Mouse (Mus musculus) embryonic facial prominence, embryonic 13.5 days (tissue): ENCODE data around the gene St6galnac3. TPM values are rescaled to one million over a fixed set of nuclear protein-coding genes. Genes with fewer than 3 reads are reported as not detected.

Experiments
- ATAC-seq: fragments of 200-750 bp; cut with Nextera tagmentation; 2 replicates; pipeline ENCODE4 v1.8.0; 2017; ENCODE audit warnings: low read depth; ENCODE audit not compliant: insufficient number of reproducible peaks, insufficient read depth, low FRiP score, low TSS enrichment
- H3K27ac ChIP-seq: fragments of 300-500 bp; sonication (generic); 2 replicates; pipeline ENCODE4 v1.5.1; 2015; ENCODE audit warnings: moderate library complexity, mild to moderate bottlenecking, inconsistent platforms
- H3K27me3 ChIP-seq: fragments of 300-500 bp; sonication (generic); 2 replicates; pipeline ENCODE4 v1.6.1; 2015; ENCODE audit warnings: mild to moderate bottlenecking, inconsistent platforms
- H3K36me3 ChIP-seq: fragments of 300-500 bp; sonication (generic); 2 replicates; pipeline ENCODE4 v1.6.1; 2015; ENCODE audit warnings: mild to moderate bottlenecking, inconsistent platforms
- H3K4me1 ChIP-seq: fragments of 300-500 bp; sonication (generic); 2 replicates; pipeline ENCODE4 v1.6.1; 2015; ENCODE audit warnings: inconsistent platforms
- H3K4me2 ChIP-seq: fragments of 300-500 bp; sonication (generic); 2 replicates; pipeline ENCODE4 v1.6.1; 2015; ENCODE audit warnings: moderate library complexity, mild to moderate bottlenecking, inconsistent platforms
- H3K4me3 ChIP-seq: fragments of 300-500 bp; sonication (generic); 2 replicates; pipeline ENCODE4 v1.5.1; 2015; ENCODE audit warnings: mild to moderate bottlenecking, inconsistent platforms
- H3K9ac ChIP-seq: fragments of 300-500 bp; sonication (generic); 2 replicates; pipeline ENCODE4 v1.6.1; 2015; ENCODE audit warnings: mild to moderate bottlenecking, inconsistent platforms
- H3K9me3 ChIP-seq: fragments of 300-500 bp; sonication (generic); 2 replicates; pipeline ENCODE4 v1.6.1; 2016; ENCODE audit warnings: inconsistent platforms
- WGBS: fragments of 180-500 bp; shearing (Covaris S2); methylation state at CpG from one replicate; pipeline ENCODE4 v1.1.7; 2015; ENCODE audit warnings: mixed read lengths; 5-methylcytosine and 5-hydroxymethylcytosine counted together
- polyA plus RNA-seq: library from polyadenylated mRNA; unstranded; fragments of >200 nt; fragmentation: Nextera tagmentation; extraction: Ambion mirVana; gene quantifications from 2 replicates; pipeline ENCODE4 v1.2.1, GENCODE M21; 2015

St6galnac3 gene
- polyA plus RNA-seq, 1 experiment from 2014 or later = 60.3 TPM

DNA sequence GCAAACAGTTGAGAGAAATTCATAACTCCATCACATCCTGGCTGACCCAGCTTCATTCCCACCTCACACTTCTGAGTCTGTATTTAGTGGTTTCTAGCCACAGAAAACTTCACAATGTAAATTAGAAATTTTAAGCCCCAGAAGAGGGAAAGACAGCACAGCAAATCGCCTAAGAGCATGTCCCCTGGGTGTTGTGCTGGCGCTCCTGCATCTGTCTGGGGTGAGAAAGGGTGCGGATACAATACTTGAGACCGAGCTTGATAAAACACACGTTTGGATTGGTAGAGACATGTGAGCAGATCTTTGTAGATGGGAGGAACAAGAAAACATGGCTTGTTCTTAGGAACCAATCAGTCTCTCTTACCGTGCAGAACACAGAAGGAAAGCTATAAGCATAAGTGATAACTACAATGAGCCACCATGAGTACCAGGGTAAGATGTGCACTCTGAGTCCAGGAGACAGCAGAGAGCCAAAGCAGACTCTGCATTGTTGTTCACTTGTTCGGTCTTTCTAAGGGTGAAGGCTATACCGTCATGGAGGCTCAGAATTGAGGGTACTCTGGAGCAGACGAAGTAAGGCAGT lies 214.8 kb downstream of the St6galnac3 start:
- Histone ChIP-seq H3K9me3 (no peaks in the 10 kb centered on the region), H3K36me3 (peaks cover 9% of the 10 kb centered on the region; the same call in 1 of the 2 replicates), H3K4me3 (no peak overlapping the region), H3K9ac (no peak overlapping the region), H3K4me1 (peaks cover 39% of the 10 kb centered on the region), H3K27me3 (no peaks in the 10 kb centered on the region), H3K27ac (no peak overlapping the region), H3K4me2 (no peak overlapping the region)
- no peak for ATAC-seq
- 85% methylated on average over 9 of the region's 9 CpGs for WGBS

DNA sequence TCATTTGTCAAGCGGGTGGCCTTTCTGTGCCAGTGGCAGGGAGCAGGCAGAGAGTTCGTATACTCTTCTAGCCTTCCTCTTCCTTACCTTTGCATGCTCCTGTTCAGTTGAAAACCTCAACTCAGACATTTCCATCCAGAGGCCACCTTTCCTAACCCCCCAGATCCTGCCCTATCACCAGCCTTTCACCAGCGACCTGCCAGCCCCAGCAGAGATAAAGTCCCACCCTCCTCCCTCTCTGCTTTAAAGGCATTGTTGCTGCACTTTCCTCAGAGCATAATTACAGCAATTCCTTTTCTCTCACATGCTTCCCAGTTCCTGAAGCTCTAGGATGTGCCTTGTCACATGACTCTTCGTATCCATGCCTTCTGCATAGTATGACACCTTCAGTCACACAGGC lies 215.3 kb downstream of the St6galnac3 start:
- ATAC-seq = no peak
- Histone ChIP-seq H3K4me3 (no peak overlapping the region), H3K9me3 (no peaks in the 10 kb centered on the region), H3K9ac (no peak overlapping the region), H3K4me2 (no peak overlapping the region), H3K36me3 (peaks cover 9% of the 10 kb centered on the region; the same call in 1 of the 2 replicates), H3K4me1 (peaks cover 39% of the 10 kb centered on the region), H3K27me3 (no peaks in the 10 kb centered on the region), H3K27ac (no peak overlapping the region)
- 72% methylated on average over 4 of the region's 4 CpGs for whole genome bisulfite sequencing

DNA sequence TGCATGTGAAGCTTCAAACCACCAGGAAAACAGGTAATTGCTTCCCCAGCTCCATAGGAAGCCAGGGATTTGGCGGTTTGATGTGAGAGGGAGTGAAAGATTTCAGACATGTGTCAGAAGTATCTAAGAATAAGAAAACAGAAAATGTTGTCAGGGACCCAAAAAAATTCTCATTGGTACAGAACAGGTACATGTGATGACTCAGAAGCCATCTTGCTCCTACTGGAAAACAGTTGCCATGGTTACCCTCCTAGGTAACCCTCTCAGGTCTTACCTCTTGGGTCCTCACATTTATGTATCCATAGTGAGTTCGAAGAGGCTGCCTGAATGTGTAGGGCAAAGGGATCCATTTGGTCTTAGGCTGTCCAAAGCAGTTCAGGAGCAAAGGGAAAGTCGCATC lies 215.9 kb downstream of the St6galnac3 start:
- H3K4me2 ChIP-seq = no peak overlapping the region
- no peaks in the 10 kb centered on the region for H3K27me3 ChIP-seq
- peaks cover 39% of the 10 kb centered on the region for H3K4me1 ChIP-seq
- H3K4me3 ChIP-seq = no peak overlapping the region
- peaks cover 9% of the 10 kb centered on the region; the same call in 1 of the 2 replicates for H3K36me3 ChIP-seq
- 92% methylated on average over 3 of the region's 3 CpGs for WGBS
- no peaks in the 10 kb centered on the region for H3K9me3 ChIP-seq
- no peak for ATAC-seq
- no peak overlapping the region for H3K9ac ChIP-seq
- no peak overlapping the region for H3K27ac ChIP-seq

DNA sequence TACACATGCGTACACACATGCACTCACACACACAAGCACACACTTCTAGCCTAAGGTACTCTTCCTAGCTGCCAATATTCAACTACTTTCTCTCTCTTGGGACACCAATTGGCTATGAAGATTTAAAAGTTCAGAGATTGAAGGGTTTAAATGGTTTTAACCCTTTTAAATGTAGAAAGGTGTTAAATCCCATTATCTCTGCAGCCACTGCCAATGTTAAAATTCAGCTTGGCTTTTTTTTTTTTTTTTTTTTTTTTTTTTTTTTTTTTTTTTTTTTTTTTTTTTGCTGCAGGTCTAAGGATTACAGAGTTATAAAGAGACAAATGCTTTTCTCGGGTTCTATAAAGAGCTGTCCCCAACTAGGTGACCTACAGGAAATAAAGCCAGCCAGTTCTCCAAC lies 216.4 kb downstream of the St6galnac3 start:
- Histone ChIP-seq H3K27me3 (no peaks in the 10 kb centered on the region), H3K27ac (no peak overlapping the region), H3K4me3 (no peak overlapping the region), H3K4me1 (peaks cover 35% of the 10 kb centered on the region), H3K36me3 (peaks cover 9% of the 10 kb centered on the region; the same call in 1 of the 2 replicates), H3K4me2 (no peak overlapping the region), H3K9me3 (no peaks in the 10 kb centered on the region), H3K9ac (no peak overlapping the region)
- WGBS = 88% methylated on average over 2 of the region's 2 CpGs
- ATAC-seq = no peak

DNA sequence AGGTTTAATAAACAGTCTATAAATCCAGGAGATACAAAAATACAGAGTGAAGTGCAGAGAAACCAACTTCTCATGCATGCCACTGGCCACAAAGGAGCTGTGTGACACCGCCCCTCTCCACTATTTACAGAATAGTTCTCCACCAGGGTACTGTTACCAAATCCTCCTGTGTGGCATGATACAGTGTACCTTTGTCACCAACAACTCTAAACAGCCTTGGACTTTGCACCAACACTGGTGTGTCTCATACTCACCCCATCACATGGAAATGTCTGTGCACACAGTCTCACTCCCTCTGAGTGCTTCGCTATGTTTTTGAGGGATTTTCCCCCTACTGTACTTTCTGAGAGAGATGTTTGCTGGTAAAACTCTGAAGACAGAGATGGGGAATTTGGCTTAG lies 217.4 kb downstream of the St6galnac3 start:
- H3K36me3 ChIP-seq = peaks cover 9% of the 10 kb centered on the region; the same call in 1 of the 2 replicates
- ATAC-seq = no peak
- H3K9ac ChIP-seq = no peak overlapping the region
- H3K27me3 ChIP-seq = no peaks in the 10 kb centered on the region
- peaks cover 27% of the 10 kb centered on the region for H3K4me1 ChIP-seq
- H3K4me2 ChIP-seq = no peak overlapping the region
- H3K4me3 ChIP-seq = no peak overlapping the region
- WGBS = 97% methylated on average over 2 of the region's 2 CpGs
- H3K27ac ChIP-seq = no peak overlapping the region
- H3K9me3 ChIP-seq = no peaks in the 10 kb centered on the region

DNA sequence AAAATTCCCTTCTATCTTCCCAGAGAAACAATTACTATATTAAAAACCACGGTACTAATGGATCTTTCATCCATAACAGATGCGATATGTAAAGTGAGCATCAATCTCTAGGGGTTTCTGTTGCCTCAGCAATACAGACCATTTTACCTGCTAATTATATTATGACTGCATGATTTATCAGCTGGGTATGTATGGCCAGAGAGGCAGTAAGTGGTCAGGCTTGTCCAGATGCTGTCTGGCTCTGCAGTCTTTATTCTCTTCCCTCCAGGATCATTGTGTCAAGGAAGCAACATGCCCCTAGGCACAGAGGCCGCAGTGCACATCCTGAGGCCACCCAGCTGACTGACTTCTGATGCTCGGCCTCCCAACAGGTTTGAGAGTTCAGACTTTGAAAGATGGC lies 222.5 kb downstream of the St6galnac3 start:
- 58% methylated on average over 4 of the region's 4 CpGs for WGBS
- Histone ChIP-seq H3K9me3 (no peaks in the 10 kb centered on the region), H3K4me2 (no peak overlapping the region), H3K27me3 (no peaks in the 10 kb centered on the region), H3K4me3 (no peak overlapping the region), H3K9ac (no peak overlapping the region), H3K27ac (no peak overlapping the region), H3K4me1 (no peaks in the 10 kb centered on the region), H3K36me3 (peaks cover 9% of the 10 kb centered on the region; the same call in 1 of the 2 replicates)
- no peak for ATAC-seq

DNA sequence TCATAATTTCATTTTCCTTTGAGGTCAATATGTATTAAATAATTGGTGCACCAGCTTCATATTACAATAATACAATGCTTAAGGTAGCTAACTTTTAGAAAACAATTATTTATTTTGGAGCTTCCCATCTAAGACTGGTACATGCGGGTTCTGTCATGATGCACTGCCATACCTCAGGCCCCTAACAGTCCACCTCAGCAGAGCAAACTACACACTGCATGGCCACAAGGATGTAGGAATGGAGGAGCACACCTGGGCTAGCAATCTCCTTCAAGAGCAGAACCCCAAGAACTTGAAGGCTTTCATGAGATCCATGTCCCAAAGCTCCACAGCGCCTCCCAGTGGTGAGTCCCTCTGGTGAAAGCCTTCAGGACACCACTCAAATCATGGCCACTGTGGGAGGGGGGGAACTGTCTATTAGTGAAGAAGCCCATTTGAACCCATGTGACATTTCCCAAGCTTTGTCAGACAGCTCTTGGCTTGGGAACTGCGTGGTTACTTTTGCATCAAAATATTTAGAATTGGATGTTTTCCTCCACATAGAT lies 223.6 kb downstream of the St6galnac3 start:
- no peak for ATAC-seq
- no peak overlapping the region for H3K4me3 ChIP-seq
- H3K9me3 ChIP-seq = no peaks in the 10 kb centered on the region
- no peak overlapping the region for H3K4me2 ChIP-seq
- no peaks in the 10 kb centered on the region for H3K27me3 ChIP-seq
- H3K9ac ChIP-seq = no peak overlapping the region
- H3K36me3 ChIP-seq = peaks cover 5% of the 10 kb centered on the region; the same call in 1 of the 2 replicates
- H3K27ac ChIP-seq = no peak overlapping the region
- H3K4me1 ChIP-seq = no peaks in the 10 kb centered on the region
- WGBS = 59% methylated on average over 3 of the region's 3 CpGs

DNA sequence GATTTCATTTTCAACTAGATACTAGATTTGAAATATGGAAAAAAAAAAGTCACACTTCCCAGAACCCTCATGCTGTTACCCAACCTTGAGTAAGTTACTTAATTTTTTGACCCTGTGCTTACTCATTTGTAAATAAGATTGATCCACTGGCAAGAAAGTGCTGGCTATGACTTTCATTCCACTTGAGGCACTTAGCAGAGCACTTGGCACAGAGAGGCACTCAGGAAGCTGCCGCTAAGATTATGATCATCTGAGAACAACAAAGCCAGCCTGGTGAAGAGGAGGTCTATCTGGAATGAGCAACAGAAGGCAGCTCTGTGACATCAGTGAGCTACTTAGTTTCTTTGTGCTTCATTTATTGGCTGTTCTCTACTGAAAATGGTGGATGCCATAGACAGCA lies 232.0 kb downstream of the St6galnac3 start:
- Histone ChIP-seq H3K4me1 (0 out of 2 replicates have a peak, but pooled peaks cover 19% of the 10 kb centered on the region), H3K4me3 (no peak overlapping the region), H3K9ac (no peak overlapping the region), H3K4me2 (no peak overlapping the region), H3K36me3 (no peaks in the 10 kb centered on the region), H3K27ac (no peak overlapping the region), H3K27me3 (no peaks in the 10 kb centered on the region), H3K9me3 (no peaks in the 10 kb centered on the region)
- ATAC-seq = no peak
- WGBS = 71% methylated on average over 1 of the region's 1 CpGs

DNA sequence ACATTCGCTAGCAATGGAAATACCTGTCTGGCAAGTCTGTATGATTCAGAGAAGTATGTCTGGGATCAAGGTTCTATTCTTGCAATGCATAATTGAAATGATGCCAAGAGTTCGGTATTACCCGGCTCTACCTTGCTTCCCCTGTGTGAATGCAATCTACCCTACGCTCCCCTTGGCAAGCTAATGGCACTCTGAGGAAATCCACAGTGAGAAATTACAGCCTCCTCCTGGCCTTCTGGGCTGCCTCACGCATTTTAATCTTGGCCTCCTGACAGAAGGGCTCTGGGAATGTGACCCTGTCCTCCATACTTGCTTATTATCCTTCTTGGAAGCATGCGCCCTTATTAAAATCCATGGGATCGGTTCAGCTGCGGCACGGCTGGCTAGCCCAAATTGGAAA lies 235.3 kb downstream of the St6galnac3 start:
- ATAC-seq = no peak
- Histone ChIP-seq H3K9ac (no peak overlapping the region), H3K4me3 (no peak overlapping the region), H3K36me3 (no peaks in the 10 kb centered on the region), H3K4me1 (0 out of 2 replicates have a peak, but pooled peaks cover 19% of the 10 kb centered on the region), H3K27ac (no peak overlapping the region), H3K4me2 (no peak overlapping the region), H3K27me3 (no peaks in the 10 kb centered on the region), H3K9me3 (no peaks in the 10 kb centered on the region)
- WGBS = 76% methylated on average over 9 of the region's 9 CpGs

DNA sequence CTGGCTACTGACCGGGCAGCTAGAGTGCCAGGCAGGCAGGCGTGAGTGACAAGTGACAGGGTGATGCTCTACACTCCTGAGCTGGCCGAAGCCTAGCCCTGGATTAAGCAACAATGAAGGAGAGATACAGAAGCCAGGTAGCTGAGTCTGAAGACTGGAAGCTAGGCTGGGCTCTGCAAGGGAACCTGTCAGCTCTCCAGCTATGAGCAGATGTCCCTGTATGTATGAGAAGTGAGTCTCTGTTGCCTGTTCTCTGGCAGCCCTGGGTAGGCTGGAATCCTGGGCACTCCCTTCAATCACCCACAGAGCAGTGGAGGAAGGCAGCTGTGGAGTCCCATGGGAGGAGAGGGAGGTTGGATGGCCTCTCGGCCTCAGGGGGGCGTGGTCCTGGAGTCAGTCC lies 236.0 kb downstream of the St6galnac3 start:
- Histone ChIP-seq H3K9me3 (no peaks in the 10 kb centered on the region), H3K4me1 (0 out of 2 replicates have a peak, but pooled peaks cover 16% of the 10 kb centered on the region), H3K9ac (no peak overlapping the region), H3K36me3 (no peaks in the 10 kb centered on the region), H3K4me3 (no peak overlapping the region), H3K27ac (no peak overlapping the region), H3K4me2 (no peak overlapping the region), H3K27me3 (no peaks in the 10 kb centered on the region)
- whole genome bisulfite sequencing = 81% methylated on average over 5 of the region's 5 CpGs
- no peak for ATAC-seq

DNA sequence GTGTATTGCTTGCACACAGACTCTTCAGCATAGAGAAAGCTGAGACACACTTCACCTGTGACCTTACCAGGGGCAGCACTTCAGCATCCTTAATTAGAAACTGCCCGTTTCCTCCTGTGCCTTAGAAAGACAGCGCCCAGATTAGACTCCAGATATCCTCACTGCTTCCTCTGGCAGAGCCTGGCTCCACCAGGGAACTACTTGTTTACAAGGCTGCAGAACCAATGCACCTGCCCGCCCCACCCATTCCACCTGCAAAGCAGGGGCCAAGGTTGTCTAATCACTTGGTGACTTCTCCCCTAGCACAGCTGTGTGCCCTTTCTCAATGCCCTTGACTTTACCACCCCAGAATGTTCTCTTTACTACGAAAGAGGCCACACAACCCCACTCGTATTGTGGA lies 239.8 kb downstream of the St6galnac3 start:
- 79% methylated on average over 5 of the region's 5 CpGs for WGBS
- Histone ChIP-seq H3K4me2 (no peak overlapping the region), H3K9me3 (no peaks in the 10 kb centered on the region), H3K36me3 (no peaks in the 10 kb centered on the region), H3K9ac (no peak overlapping the region), H3K4me3 (no peak overlapping the region), H3K27me3 (no peaks in the 10 kb centered on the region), H3K27ac (no peak overlapping the region), H3K4me1 (0 out of 2 replicates have a peak, but pooled peaks cover 2% of the 10 kb centered on the region)
- ATAC-seq = no peak

DNA sequence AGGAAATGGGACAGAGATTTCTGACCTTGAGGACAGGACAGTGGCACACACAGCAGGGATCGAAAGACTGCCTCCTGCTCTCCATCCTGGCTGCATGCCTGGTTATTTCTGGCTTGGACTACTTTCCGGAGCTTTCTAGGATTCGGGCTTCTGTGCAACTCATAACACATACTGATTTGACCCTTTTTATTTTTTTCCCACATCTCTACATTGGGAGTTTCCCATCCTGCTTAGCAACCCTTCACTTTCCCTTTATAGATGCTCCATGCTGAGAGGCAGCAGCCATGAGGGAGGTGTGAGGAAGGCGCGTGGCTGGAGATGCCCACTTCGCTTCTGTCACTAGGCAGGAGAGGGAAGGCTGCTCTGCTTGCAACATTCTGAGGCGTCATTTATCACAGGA lies 240.3 kb downstream of the St6galnac3 start:
- 88% methylated on average over 7 of the region's 7 CpGs for WGBS
- no peak overlapping the region for H3K4me3 ChIP-seq
- no peak overlapping the region for H3K27ac ChIP-seq
- H3K9ac ChIP-seq = no peak overlapping the region
- no peak overlapping the region for H3K4me2 ChIP-seq
- no peaks in the 10 kb centered on the region for H3K9me3 ChIP-seq
- H3K27me3 ChIP-seq = no peaks in the 10 kb centered on the region
- ATAC-seq = no peak
- H3K36me3 ChIP-seq = no peaks in the 10 kb centered on the region
- H3K4me1 ChIP-seq = 0 out of 2 replicates have a peak, but pooled peaks cover 2% of the 10 kb centered on the region
